Mouse (Mus musculus) CH12.LX (cell line): ENCODE results near the gene Fam193b. TPM values are rescaled to one million over a fixed set of nuclear protein-coding genes. Genes with fewer than 3 reads are reported as not detected.

ENCODE experiments used
- DNase-seq: peaks from one replicate; pipeline ENCODE4 v3.0.0-alpha.2; 2013; ENCODE audit errors: extremely low read depth
- H3K27ac ChIP-seq: 2 replicates; pipeline ENCODE4 v1.5.1; 2012; ENCODE audit warnings: low read depth, mild to moderate bottlenecking, control low read depth, moderate library complexity; ENCODE audit not compliant: insufficient read depth
- H3K27me3 ChIP-seq: replicated peaks from 2 replicates; pipeline ENCODE3; 2012; ENCODE audit warnings: inconsistent platforms
- H3K36me3 ChIP-seq, 2 experiments: replicated peaks in 1 of 2; 2 replicates each; pipeline versions ENCODE3 to v1.6.1; 2012; ENCODE audit warnings: inconsistent platforms in 1 of 2, low read length in 1 of 2, mild to moderate bottlenecking in 1 of 2, mixed read lengths in 1 of 2, moderate library complexity in 1 of 2; ENCODE audit not compliant: control insufficient read depth in 1 of 2, insufficient read depth in 1 of 2
- H3K4me1 ChIP-seq, 2 experiments: 2 replicates each; pipeline ENCODE4 v1.6.1; 2012; ENCODE audit warnings: inconsistent platforms in 1 of 2, moderate library complexity in 1 of 2; ENCODE audit not compliant: insufficient read depth in 2 of 2, control insufficient read depth in 1 of 2
- H3K4me2 ChIP-seq: 2 replicates; pipeline ENCODE4 v1.6.1; 2012; ENCODE audit warnings: low read depth, mild to moderate bottlenecking, control low read depth; ENCODE audit not compliant: poor library complexity, insufficient read depth, severe bottlenecking
- H3K4me3 ChIP-seq, 3 experiments: fragments of 150-350 bp in 1 of 3; sonication (generic) in 1 of 3; replicated peaks in 1 of 3; 2 replicates each; pipeline versions ENCODE3 to v1.5.1; 2011 to 2012; ENCODE audit warnings: low read depth in 2 of 3, low read length in 2 of 3, mild to moderate bottlenecking in 2 of 3, moderate library complexity in 2 of 3, control low read depth in 1 of 3, improper control_type of control experiment in 1 of 3, inconsistent platforms in 1 of 3, mixed read lengths in 1 of 3; ENCODE audit not compliant: poor library complexity in 1 of 3
- H3K79me2 ChIP-seq: replicated peaks from 2 replicates; pipeline ENCODE4 v1.6.1; 2012; ENCODE audit warnings: mild to moderate bottlenecking, moderate library complexity; ENCODE audit not compliant: control insufficient read depth, poor library complexity, insufficient read depth, severe bottlenecking; ENCODE audit errors: extremely low read depth
- H3K9ac ChIP-seq: 2 replicates; pipeline ENCODE4 v1.6.1; 2012; ENCODE audit warnings: low read depth, mild to moderate bottlenecking, control low read depth, moderate library complexity; ENCODE audit not compliant: insufficient read depth
- H3K9me3 ChIP-seq: replicated peaks from 2 replicates; pipeline ENCODE3; 2012; ENCODE audit warnings: low read length, inconsistent platforms, mixed read lengths
- BHLHE40 ChIP-seq: IDR thresholded peaks from 2 replicates; pipeline ENCODE4 v1.6.1; 2011; ENCODE audit warnings: mild to moderate bottlenecking, low read depth, low read length, improper control_type of control experiment
- CHD1 ChIP-seq: IDR thresholded peaks from 2 replicates; pipeline ENCODE4 v1.6.1; 2012; ENCODE audit warnings: low read depth, low read length, improper control_type of control experiment, inconsistent platforms
- CHD2 ChIP-seq: IDR thresholded peaks from 2 replicates; pipeline ENCODE4 v1.6.1; 2011; ENCODE audit warnings: low read length, improper control_type of control experiment
- CTCF ChIP-seq, 2 experiments: IDR thresholded peaks in 1 of 2; conservative IDR thresholded peaks in 1 of 2; 2 replicates each; pipeline ENCODE4 v1.5.1; 2011 to 2012; ENCODE audit warnings: low read depth in 2 of 2, low read length in 2 of 2, improper control_type of control experiment in 1 of 2, inconsistent platforms in 1 of 2, mild to moderate bottlenecking in 1 of 2, moderate library complexity in 1 of 2
- ELF1 ChIP-seq: IDR thresholded peaks from 2 replicates; pipeline ENCODE4 v1.6.1; 2014; ENCODE audit warnings: low read depth, mild to moderate bottlenecking, inconsistent platforms, low read length, improper control_type of control experiment
- EP300 ChIP-seq: IDR thresholded peaks from 2 replicates; pipeline ENCODE4 v1.6.1; 2011; ENCODE audit warnings: low read length, improper control_type of control experiment
- ETS1 ChIP-seq: conservative IDR thresholded peaks from 2 replicates; pipeline ENCODE4 v1.6.1; 2012; ENCODE audit warnings: low read depth, mild to moderate bottlenecking, inconsistent platforms, low read length, improper control_type of control experiment, moderate library complexity
- HCFC1 ChIP-seq: IDR thresholded peaks from 2 replicates; pipeline ENCODE4 v1.6.1; 2012; ENCODE audit warnings: low read depth, mild to moderate bottlenecking, inconsistent platforms, low read length, improper control_type of control experiment
- IRF4 ChIP-seq: IDR thresholded peaks from 2 replicates; pipeline ENCODE4 v1.6.1; 2014; ENCODE audit warnings: low read depth, mild to moderate bottlenecking, inconsistent platforms, low read length, improper control_type of control experiment
- JUN ChIP-seq: IDR thresholded peaks from 2 replicates; pipeline ENCODE4 v1.6.1; 2011; ENCODE audit warnings: low read depth, mild to moderate bottlenecking, low read length, improper control_type of control experiment, moderate library complexity; ENCODE audit not compliant: insufficient read depth
- MAFK ChIP-seq: IDR thresholded peaks from 2 replicates; pipeline ENCODE4 v1.6.1; 2011; ENCODE audit warnings: low read length, improper control_type of control experiment; ENCODE audit not compliant: insufficient replicate concordance
- MAX ChIP-seq: IDR thresholded peaks from 2 replicates; pipeline ENCODE4 v1.6.1; 2011; ENCODE audit warnings: low read length, improper control_type of control experiment
- MAZ ChIP-seq: IDR thresholded peaks from 2 replicates; pipeline ENCODE4 v1.6.1; 2012; ENCODE audit warnings: low read depth, mild to moderate bottlenecking, inconsistent platforms, low read length, improper control_type of control experiment, moderate library complexity
- MEF2A ChIP-seq: IDR thresholded peaks from 2 replicates; pipeline ENCODE4 v1.6.1; 2014; ENCODE audit warnings: low read depth, mild to moderate bottlenecking, inconsistent platforms, low read length, improper control_type of control experiment, borderline replicate concordance
- NELFE ChIP-seq: IDR thresholded peaks from 2 replicates; pipeline ENCODE4 v1.6.1; 2011; ENCODE audit warnings: low read depth, low read length, improper control_type of control experiment
- NRF1 ChIP-seq: IDR thresholded peaks from 2 replicates; pipeline ENCODE4 v1.6.1; 2014; ENCODE audit warnings: low read depth, mild to moderate bottlenecking, inconsistent platforms, low read length, improper control_type of control experiment, moderate library complexity
- POLR2A ChIP-seq: IDR thresholded peaks from 2 replicates; pipeline ENCODE4 v1.6.1; 2011; ENCODE audit warnings: low read depth, mild to moderate bottlenecking, improper control_type of control experiment, low read length
- RAD21 ChIP-seq: IDR thresholded peaks from 2 replicates; pipeline ENCODE4 v1.6.1; 2011; ENCODE audit warnings: low read depth, mild to moderate bottlenecking, low read length, improper control_type of control experiment, moderate library complexity
- RCOR1 ChIP-seq: conservative IDR thresholded peaks from 2 replicates; pipeline ENCODE4 v1.6.1; 2012; ENCODE audit warnings: low read depth, mild to moderate bottlenecking, inconsistent platforms, low read length, improper control_type of control experiment
- SIN3A ChIP-seq: IDR thresholded peaks from 2 replicates; pipeline ENCODE4 v1.6.1; 2012; ENCODE audit warnings: low read length, improper control_type of control experiment, inconsistent platforms
- SMC3 ChIP-seq: IDR thresholded peaks from 2 replicates; pipeline ENCODE4 v1.6.1; 2011; ENCODE audit warnings: low read depth, low read length, improper control_type of control experiment
- TBP ChIP-seq: conservative IDR thresholded peaks from 2 replicates; pipeline ENCODE4 v1.6.1; 2011; ENCODE audit warnings: low read depth, low read length, improper control_type of control experiment
- TCF12 ChIP-seq: IDR thresholded peaks from 2 replicates; pipeline ENCODE4 v1.6.1; 2014; ENCODE audit warnings: low read depth, mild to moderate bottlenecking, inconsistent platforms, low read length, improper control_type of control experiment
- USF2 ChIP-seq: conservative IDR thresholded peaks from 2 replicates; pipeline ENCODE4 v1.6.1; 2011; ENCODE audit warnings: low read depth, low read length, improper control_type of control experiment
- ZKSCAN1 ChIP-seq: IDR thresholded peaks from 2 replicates; pipeline ENCODE4 v1.6.1; 2012; ENCODE audit warnings: low read depth, inconsistent platforms, low read length, improper control_type of control experiment, borderline replicate concordance
- ZMIZ1 ChIP-seq: IDR thresholded peaks from 2 replicates; pipeline ENCODE4 v1.6.1; 2012; ENCODE audit warnings: low read depth, mild to moderate bottlenecking, inconsistent platforms, low read length, improper control_type of control experiment
- ZNF384 ChIP-seq: IDR thresholded peaks from 2 replicates; pipeline ENCODE4 v1.6.1; 2012; ENCODE audit warnings: low read depth, low read length, improper control_type of control experiment, inconsistent platforms
- dilution Hi-C: fragments of 300-500 bp; cut with MboI; formaldehyde crosslinking; loops from 2 replicates; pipeline ENCODE4 v1.14.3; 2020; ENCODE audit warnings: low sequenced_read_pairs; ENCODE audit not compliant: extremely low pct_unique_long_range_greater_than_20kb, extremely low pct_ligation_motif_present
- in situ Hi-C: fragments of 300-500 bp; cut with MboI; formaldehyde crosslinking; loops from 3 replicates; pipeline ENCODE4 v1.14.3; 2019; ENCODE audit warnings: low sequenced_read_pairs, low pct_ligation_motif_present, low pct_unique_long_range_greater_than_20kb, mixed read lengths
- polyA plus RNA-seq: library from polyadenylated mRNA; unstranded; fragments of >175 nt; gene quantifications from 2 replicates; pipeline ENCODE4 v1.2.1, GENCODE M21; 2012; ENCODE audit warnings: low read depth; ENCODE audit not compliant: insufficient read length
- total RNA-seq, 2 experiments: library from RNA; depleted of rRNA; stranded (reverse); fragments of 300-350 nt in 1 of 2; fragments of >200 nt in 1 of 2; gene quantifications; 2 replicates each; pipeline ENCODE4 v1.2.3; 2012 to 2014

The Fam193b gene
- total and polyA plus RNA-seq, 3 experiments = 9.2 to 22.4 (median 17.9) TPM

DNA sequence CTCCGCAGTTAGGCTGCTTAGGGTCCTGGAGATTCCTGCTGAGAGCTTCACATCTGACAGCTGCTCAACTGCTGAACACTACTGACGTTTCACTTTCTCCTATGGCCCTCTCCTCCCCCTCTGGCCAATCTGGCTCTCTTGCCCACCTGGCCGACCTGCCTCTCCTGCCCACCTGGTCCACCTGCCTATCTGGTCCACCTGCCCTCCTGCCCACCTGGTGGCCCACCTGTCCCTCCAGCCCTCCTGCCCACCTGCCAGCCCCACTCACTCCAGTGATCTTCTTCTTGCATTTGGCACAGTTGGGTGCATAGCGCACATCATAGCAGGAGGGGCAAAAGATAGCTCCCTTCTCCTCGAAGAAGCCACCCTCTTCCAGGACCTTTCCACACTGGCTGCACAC lies 66.5 kb downstream of the Fam193b start:
- TF ChIP-seq SIN3A = no peak
- TF ChIP-seq MAZ = no peak
- no peak for TF ChIP-seq MEF2A
- no peak for TF ChIP-seq IRF4
- TF ChIP-seq MAX = no peak
- no peak for TF ChIP-seq HCFC1
- TF ChIP-seq TCF12 = no peak
- no peak for TF ChIP-seq TBP
- no peak for TF ChIP-seq ETS1
- no peak for TF ChIP-seq JUN
- no peak for TF ChIP-seq NRF1
- TF ChIP-seq ZNF384 = no peak
- TF ChIP-seq POLR2A = no peak
- TF ChIP-seq MAFK = no peak
- no peak for TF ChIP-seq CHD1
- TF ChIP-seq EP300 = no peak
- no peak for TF ChIP-seq CTCF (conservative IDR thresholded peaks at IDR 0.05 in 1 of 2, IDR thresholded peaks at IDR 0.05 in 1 of 2; ENCODE audit: low read depth in 2 of 2, low read length in 2 of 2)
- no peak for TF ChIP-seq BHLHE40
- no peak for TF ChIP-seq ELF1
- TF ChIP-seq SMC3 = no peak
- Histone ChIP-seq H3K9me3 (no peaks in the 10 kb centered on the region), H3K4me3 (no peak overlapping the region), H3K27ac (no peak overlapping the region), H3K9ac (no peak overlapping the region), H3K36me3 (peaks cover 45 to 95% of the 10 kb centered on the region in 2 experiments), H3K4me2 (no peak overlapping the region), H3K4me1 (0 out of 4 replicates have a peak, but pooled peaks cover 0 to under 1% of the 10 kb centered on the region in 2 experiments), H3K27me3 (no peaks in the 10 kb centered on the region), H3K79me2 (no peaks in the 10 kb centered on the region)
- dilution Hi-C loops = no loop called here
- in situ Hi-C loops = no loop called here
- no peak for DNase-seq

DNA sequence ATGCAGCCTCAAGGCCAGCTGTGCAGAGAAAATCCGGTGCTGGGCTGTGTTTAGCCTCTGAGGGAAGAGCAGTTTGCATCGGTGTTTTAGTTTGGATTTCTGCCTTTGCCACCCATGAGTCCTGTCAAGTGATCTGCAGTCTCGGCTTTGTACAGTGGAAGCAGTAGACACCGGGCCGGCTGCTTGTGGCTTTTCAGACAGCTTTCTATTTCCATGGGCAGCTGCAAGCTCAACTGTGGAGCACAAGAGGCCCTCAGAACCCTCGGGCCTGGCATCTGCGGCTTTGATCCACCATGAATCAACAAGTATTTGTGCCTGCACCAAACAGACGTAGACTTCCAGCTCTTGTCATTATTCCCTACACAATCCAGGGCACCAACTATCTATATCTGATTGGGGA lies 68.5 kb downstream of the Fam193b start:
- H3K9ac ChIP-seq = no peak overlapping the region
- no peak overlapping the region for H3K4me3 ChIP-seq
- no peak overlapping the region for H3K27ac ChIP-seq
- H3K9me3 ChIP-seq = no peaks in the 10 kb centered on the region
- TF ChIP-seq RCOR1 (no peak), ETS1 (no peak), NRF1 (no peak), TBP (no peak), SIN3A (no peak), JUN (no peak), USF2 (no peak), ZMIZ1 (no peak), CHD2 (no peak), CHD1 (no peak), BHLHE40 (no peak), ZKSCAN1 (no peak), RAD21 (no peak), NELFE (no peak)
- H3K27me3 ChIP-seq = no peaks in the 10 kb centered on the region
- dilution Hi-C loops = no loop called here
- in situ Hi-C loops = no loop called here
- H3K4me1 ChIP-seq = no peaks in the 10 kb centered on the region
- H3K79me2 ChIP-seq = no peaks in the 10 kb centered on the region
- peaks cover 34 to 94% of the 10 kb centered on the region in 2 experiments for H3K36me3 ChIP-seq
- DNase-seq = no peak
- no peak overlapping the region for H3K4me2 ChIP-seq
